Mouse (Mus musculus) Patski (cell line): ENCODE data around the gene Gm20696. TPM values are rescaled to one million over a fixed set of nuclear protein-coding genes. Genes with fewer than 3 reads are reported as not detected.

Experiments
- ATAC-seq: fragments of 100-300 bp; one replicate; pipeline ENCODE4 v1.8.0; 2021
- CTCF ChIA-PET: fragments of 350-600 bp; sonication (Branson Sonifier 250); formaldehyde crosslinking; loops from one replicate; lab custom pipeline; 2022; ENCODE audit warnings: inconsistent platforms; lab: Charles Lee
- POLR2A ChIA-PET: fragments of 350-600 bp; sonication (Branson Sonifier 250); formaldehyde crosslinking; loops from one replicate; lab custom pipeline; 2022; ENCODE audit warnings: antibody characterized with exemption, inconsistent platforms; lab: Charles Lee
- DNase-seq: peaks from one replicate; pipeline ENCODE4 v3.0.0-alpha.2; 2011; ENCODE audit warnings: low read depth, low spot score
- H3K27me3 ChIP-seq: fragments of 371-371 bp; one replicate; pipeline ENCODE4 v1.5.1; 2021
- CTCF ChIP-seq: fragments of 100-300 bp; IDR thresholded peaks from one replicate; pipeline ENCODE4 v1.5.1; 2021
- in situ Hi-C: fragments of 300-500 bp; cut with MboI; formaldehyde crosslinking; loops from 3 replicates; pipeline ENCODE4 v1.11.1; 2018; ENCODE audit warnings: low pct_unique_long_range_greater_than_20kb, mixed read lengths
- polyA plus RNA-seq: library from polyadenylated mRNA; unstranded; gene quantifications from one replicate; pipeline ENCODE4 v1.2.3, GENCODE M21; 2021

Gene Gm20696
- polyA plus RNA-seq, 1 experiment from 2014 or later, result 0.15 TPM

GRCm38 (mm10) chr6:99509189-99509592, 157.4 kb downstream of the Gm20696 start:
- CTCF ChIA-PET, result interaction anchor here (0.7 to 1.8 kb wide), 4 partner anchors 9 to 28 kb away, joined by 3 to 5 read pairs (median 3); no protein-coding TSS in a partner anchor
- POLR2A ChIA-PET, result no interaction called here
- DNase-seq, result no peak
- TF ChIP-seq CTCF, result no peak
- in situ Hi-C loops, result no loop called here
- H3K27me3 ChIP-seq, result no peaks in the 10 kb centered on the region
- ATAC-seq, result no peak

GRCm38 (mm10) chr6:99506816-99507215, 159.8 kb downstream of the Gm20696 start:
- no peaks in the 10 kb centered on the region for H3K27me3 ChIP-seq
- ChIA-PET POLR2A (interaction anchor here (0.5 kb wide), 1 partner anchor 272 kb away, joined by 3 read pairs; no protein-coding TSS in a partner anchor), CTCF (no interaction called here)
- DNase-seq (no peak), ATAC-seq (no peak)
- peak; percentile 55 for TF ChIP-seq CTCF
- in situ Hi-C loops, result no loop called here

DNA sequence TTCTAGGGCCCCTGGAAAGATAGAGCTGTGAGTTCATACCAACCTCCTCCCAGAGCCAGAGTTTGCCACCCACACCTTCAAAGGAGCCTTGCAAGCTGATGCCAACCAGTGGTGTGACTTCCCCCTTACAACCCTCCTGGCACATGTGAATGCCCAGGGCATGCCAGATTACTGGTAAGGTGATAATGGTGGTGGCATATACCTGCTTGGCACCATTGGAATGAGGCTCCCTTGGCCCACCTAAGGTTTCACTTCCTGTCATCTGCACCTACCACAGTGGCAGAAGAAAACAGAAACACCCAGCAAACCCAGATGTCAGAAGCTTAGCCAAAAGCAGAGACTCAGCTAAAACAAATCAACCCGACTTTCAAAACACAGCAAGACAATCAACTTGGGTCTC, 162.9 kb downstream of the Gm20696 start:
- ChIA-PET CTCF (interaction anchor here (0.9 kb wide), 1 partner anchor 12 kb away, joined by 3 read pairs; no protein-coding TSS in a partner anchor), POLR2A (no interaction called here)
- TF ChIP-seq CTCF, result no peak
- in situ Hi-C loops, result no loop called here
- no peaks in the 10 kb centered on the region for H3K27me3 ChIP-seq
- DNase-seq (no peak), ATAC-seq (no peak)

- in situ Hi-C loops, result no loop called here
- ATAC-seq, result no peak
- no peak for DNase-seq
- no peak for TF ChIP-seq CTCF
- H3K27me3 ChIP-seq, result no peaks in the 10 kb centered on the region
- CTCF ChIA-PET, result no interaction called here
- POLR2A ChIA-PET, result no interaction called here
Observed at GRCm38 (mm10) chr6:99502727-99503126, 163.9 kb downstream of the Gm20696 start.

DNA sequence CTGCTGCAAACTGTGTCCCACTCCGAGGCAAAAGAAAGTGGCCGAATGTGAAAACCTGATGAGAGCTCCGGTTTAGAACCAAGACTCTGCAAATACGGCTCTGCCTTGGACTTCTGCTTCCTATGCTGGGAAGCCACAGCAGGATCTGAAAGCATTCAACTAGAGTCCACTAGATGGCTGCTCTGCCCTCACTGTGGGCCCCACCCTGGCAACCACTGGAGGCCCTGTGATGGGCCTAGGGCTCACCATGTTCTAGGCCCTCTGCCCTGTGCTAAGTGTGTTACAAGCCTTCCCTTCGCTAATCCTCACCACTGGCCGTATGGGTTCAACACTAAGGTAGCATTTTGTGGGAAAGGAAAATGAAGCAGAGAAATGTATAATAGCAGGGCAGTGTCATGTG, 164.3 kb downstream of the Gm20696 start:
- in situ Hi-C loops, result no loop called here
- ATAC-seq (no peak), DNase-seq (no peak)
- POLR2A ChIA-PET, result no interaction called here
- no peaks in the 10 kb centered on the region for H3K27me3 ChIP-seq
- CTCF ChIA-PET, result no interaction called here
- no peak for TF ChIP-seq CTCF

DNA sequence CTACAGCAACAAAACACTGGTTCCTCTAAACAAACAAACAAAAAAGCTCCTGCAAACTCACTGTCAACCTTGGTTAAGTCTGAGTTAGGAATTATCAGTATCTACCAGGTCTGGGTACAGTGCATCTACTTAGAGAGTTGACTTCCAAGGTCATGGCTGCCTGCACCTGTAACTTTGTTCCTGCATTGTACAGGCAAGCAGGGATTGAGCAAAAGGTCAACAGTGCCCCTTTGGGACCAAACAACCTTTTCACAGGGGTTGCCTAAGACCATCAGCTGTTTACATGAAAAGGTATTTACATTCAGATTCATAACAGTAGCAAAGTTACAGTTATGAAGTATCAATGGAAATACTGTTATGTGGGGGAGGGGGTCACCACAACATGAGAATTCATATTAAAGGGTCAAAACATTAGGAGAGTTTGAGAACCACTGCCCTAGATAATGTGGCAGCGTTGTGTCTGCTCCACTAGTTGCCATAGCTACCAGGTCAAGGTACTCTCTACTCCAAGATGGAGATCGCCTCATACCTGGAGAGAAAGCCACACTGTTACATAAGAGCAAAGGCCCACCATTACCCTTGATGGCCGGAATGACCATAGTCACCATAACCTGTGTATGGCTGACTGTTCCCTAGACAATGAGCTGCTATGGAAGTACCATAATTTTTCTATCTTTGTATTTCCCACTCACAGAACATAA, 165.9 kb downstream of the Gm20696 start:
- no peaks in the 10 kb centered on the region for H3K27me3 ChIP-seq
- POLR2A ChIA-PET, result interaction anchor here (0.6 kb wide), 1 partner anchor 456 kb away, joined by 3 read pairs; no protein-coding TSS in a partner anchor
- ATAC-seq (no peak), DNase-seq (no peak)
- TF ChIP-seq CTCF, result no peak
- CTCF ChIA-PET, result no interaction called here
- in situ Hi-C loops, result no loop called here

GRCm38 (mm10) chr6:99498082-99498481, 168.5 kb downstream of the Gm20696 start:
- no peaks in the 10 kb centered on the region for H3K27me3 ChIP-seq
- ATAC-seq (no peak), DNase-seq (no peak)
- ChIA-PET POLR2A (no interaction called here), CTCF (interaction anchor here (1.2 kb wide), 1 partner anchor 12 kb away, joined by 4 read pairs; no protein-coding TSS in a partner anchor)
- in situ Hi-C loops, result no loop called here
- TF ChIP-seq CTCF, result no peak

DNA sequence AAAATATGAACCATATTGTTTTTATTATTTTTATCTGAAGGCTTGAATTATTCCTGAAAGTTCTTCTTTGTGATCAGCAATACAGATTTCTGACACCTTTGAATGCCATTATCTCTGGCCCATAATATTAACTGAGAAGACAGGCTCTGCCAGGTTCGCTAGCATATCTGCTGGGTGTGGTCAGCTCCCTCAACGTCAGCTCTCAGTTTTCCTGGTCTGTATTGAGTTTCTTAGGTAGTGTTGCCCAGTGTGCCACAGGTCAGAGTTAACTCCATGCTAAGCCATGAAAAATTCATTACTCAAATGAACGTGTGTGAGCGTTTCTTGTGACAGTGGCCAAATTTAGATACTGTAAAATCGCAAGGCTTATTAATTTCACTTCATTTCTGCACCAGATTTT, 170.5 kb downstream of the Gm20696 start:
- H3K27me3 ChIP-seq, result no peaks in the 10 kb centered on the region
- ATAC-seq (no peak), DNase-seq (no peak)
- in situ Hi-C loops, result no loop called here
- POLR2A ChIA-PET, result interaction anchor here (0.6 to 0.7 kb wide), 2 partner anchors 238 to 661 kb away, joined by 3 to 6 read pairs; no protein-coding TSS in a partner anchor
- TF ChIP-seq CTCF, result no peak
- CTCF ChIA-PET, result interaction anchor here (0.7 to 1.1 kb wide), 3 partner anchors 13 to 560 kb away, joined by 3 to 4 read pairs (median 3); no protein-coding TSS in a partner anchor

- in situ Hi-C loops, result no loop called here
- ChIA-PET CTCF (interaction anchor here (0.8 kb wide), 1 partner anchor 12 kb away, joined by 3 read pairs; no protein-coding TSS in a partner anchor), POLR2A (no interaction called here)
- no peak for ATAC-seq
- H3K27me3 ChIP-seq, result no peaks in the 10 kb centered on the region
- no peak for DNase-seq
- TF ChIP-seq CTCF, result peak; percentile 30
Observed at GRCm38 (mm10) chr6:99492937-99493336, 173.7 kb downstream of the Gm20696 start.

- CTCF ChIA-PET, result no interaction called here
- H3K27me3 ChIP-seq, result no peaks in the 10 kb centered on the region
- DNase-seq, result no peak
- ATAC-seq, result no peak
- POLR2A ChIA-PET, result interaction anchor here (0.6 kb wide), 1 partner anchor 37 kb away, joined by 4 read pairs; no protein-coding TSS in a partner anchor
- in situ Hi-C loops, result no loop called here
- no peak for TF ChIP-seq CTCF
Observed at GRCm38 (mm10) chr6:99491979-99492544, 174.5 kb downstream of the Gm20696 start.

DNA sequence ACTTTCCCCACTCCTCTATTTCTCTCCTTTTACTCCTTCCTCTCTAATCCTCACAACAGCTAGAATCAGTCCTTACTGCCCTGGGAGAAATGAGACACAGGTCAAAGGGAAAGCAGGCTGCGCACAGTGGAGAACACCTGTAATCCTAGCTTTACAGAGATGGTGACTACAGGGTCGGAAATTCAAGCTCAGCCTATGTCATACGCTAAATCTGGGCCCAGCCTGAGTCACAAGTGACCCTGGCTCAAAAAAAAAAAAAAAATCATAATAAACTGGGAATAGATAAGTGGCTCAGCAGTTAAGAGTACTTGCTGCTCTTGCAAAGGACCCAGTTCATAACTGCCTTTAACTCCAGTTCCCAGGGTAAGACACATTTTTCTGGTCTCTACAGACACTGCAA, 175.5 kb downstream of the Gm20696 start:
- POLR2A ChIA-PET, result interaction anchor here (0.7 kb wide), 1 partner anchor 434 kb away, joined by 4 read pairs; no protein-coding TSS in a partner anchor
- in situ Hi-C loops, result no loop called here
- DNase-seq, result no peak
- no peak for TF ChIP-seq CTCF
- CTCF ChIA-PET, result no interaction called here
- no peak for ATAC-seq
- H3K27me3 ChIP-seq, result no peaks in the 10 kb centered on the region
